ENCODE assay signal across 1 mouse cellular context in the genomic region with DNA sequence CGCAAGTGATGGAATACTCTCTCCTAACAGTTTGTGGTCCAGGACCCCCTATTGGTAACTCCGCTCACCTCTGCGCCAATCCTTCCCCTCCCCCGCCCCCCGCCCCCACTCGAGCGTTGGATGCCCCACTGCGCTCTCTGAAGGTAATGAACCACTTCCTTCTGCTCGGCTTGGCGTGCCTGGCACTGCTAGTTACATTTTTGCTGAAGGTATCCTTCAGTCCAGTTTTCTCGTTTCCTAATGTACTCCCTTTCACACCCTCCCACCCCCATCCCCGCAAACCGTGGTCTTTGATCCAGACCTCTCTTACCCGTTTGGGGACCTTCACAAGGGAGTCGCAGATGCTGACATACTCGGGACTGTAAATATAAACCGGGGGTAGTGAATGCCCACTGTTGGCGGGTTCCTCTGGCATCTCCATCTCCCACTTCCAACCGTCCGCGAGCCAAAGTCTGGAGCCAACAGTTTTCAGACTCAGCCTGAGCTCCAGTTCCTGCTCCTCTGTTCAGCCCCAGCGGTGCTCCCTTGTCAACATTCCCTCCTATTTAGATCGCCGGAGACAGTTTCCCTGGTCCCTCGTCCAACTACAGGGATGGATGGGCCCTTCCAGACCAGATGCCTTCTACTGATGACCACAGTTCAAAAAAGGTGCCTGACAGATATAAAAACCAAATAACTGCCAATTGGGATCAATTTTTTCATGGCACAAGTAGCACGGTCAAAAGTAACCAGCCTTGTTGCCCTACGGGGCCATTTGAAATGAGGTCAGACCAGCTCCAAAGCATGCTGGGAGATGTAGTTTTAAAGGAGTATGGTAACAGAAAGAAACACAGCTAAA.
TF ChIP-seq lines count a peak whose summit lies in the region.

A gene (minus strand): TSS at position 716 of the 838 bp plus-strand sequence.

TF ChIP-seq in CH12.LX, 34 proteins besides CTCF, POLR2A, EP300 and RAD21 (continued from another document):
- no peak for TF ChIP-seq USF2 (conservative IDR thresholded peaks at IDR 0.05; ENCODE audit: low read depth, low read length)
- TF ChIP-seq MAZ (IDR thresholded peaks at IDR 0.05; ENCODE audit: low read depth, low read length): no peak
- TF ChIP-seq SIN3A (IDR thresholded peaks at IDR 0.05; ENCODE audit: low read length): 0 out of 2 replicates have a peak, but pooled peaks have one; percentile 41
- TF ChIP-seq UBTF (IDR thresholded peaks at IDR 0.05; ENCODE audit: low read depth, low read length): no peak
- TF ChIP-seq PAX5 (IDR thresholded peaks at IDR 0.05; ENCODE audit: low read length): no peak
- TF ChIP-seq CHD1 (IDR thresholded peaks at IDR 0.05; ENCODE audit: low read depth, low read length): no peak
- TF ChIP-seq POLR2AphosphoS2 (IDR thresholded peaks at IDR 0.05; ENCODE audit: low read depth, low read length): no peak
- TF ChIP-seq ZNF384 (IDR thresholded peaks at IDR 0.05; ENCODE audit: low read depth, low read length): no peak
- TF ChIP-seq IRF4 (IDR thresholded peaks at IDR 0.05; ENCODE audit: low read depth, low read length): no peak
- peak; percentile 74 for TF ChIP-seq CHD2 (IDR thresholded peaks at IDR 0.05; ENCODE audit: low read length)
- TF ChIP-seq JUN (IDR thresholded peaks at IDR 0.05; ENCODE audit: insufficient read depth, low read depth, low read length): no peak
- TF ChIP-seq NRF1 (IDR thresholded peaks at IDR 0.05; ENCODE audit: low read depth, low read length): no peak
- TF ChIP-seq MXI1 (IDR thresholded peaks at IDR 0.05; ENCODE audit: low read depth, low read length): peak; percentile 56
- TF ChIP-seq NELFE (IDR thresholded peaks at IDR 0.05; ENCODE audit: low read depth, low read length): no peak
- TF ChIP-seq MYC (IDR thresholded peaks at IDR 0.05; ENCODE audit: low read depth, low read length): no peak
- TF ChIP-seq TBP (conservative IDR thresholded peaks at IDR 0.05; ENCODE audit: low read depth, low read length): 0 out of 2 replicates have a peak, but pooled peaks have one; percentile 43
- no peak for TF ChIP-seq MAX (IDR thresholded peaks at IDR 0.05; ENCODE audit: low read length)
- TF ChIP-seq JUND (conservative IDR thresholded peaks at IDR 0.05; ENCODE audit: low read depth, low read length): no peak
TF ChIP-seq in CH12.LX: peak in this region for 9.
